Mouse (Mus musculus): Measurements from ENCODE around the gene Pik3cg. TPM values are rescaled to one million over a fixed set of nuclear protein-coding genes. Genes with fewer than 3 reads are reported as not detected.

The Pik3cg gene
- polyA plus RNA-seq (2012; rRNA removed) = 2.2 and 2.7 TPM in 2 replicates

DNA sequence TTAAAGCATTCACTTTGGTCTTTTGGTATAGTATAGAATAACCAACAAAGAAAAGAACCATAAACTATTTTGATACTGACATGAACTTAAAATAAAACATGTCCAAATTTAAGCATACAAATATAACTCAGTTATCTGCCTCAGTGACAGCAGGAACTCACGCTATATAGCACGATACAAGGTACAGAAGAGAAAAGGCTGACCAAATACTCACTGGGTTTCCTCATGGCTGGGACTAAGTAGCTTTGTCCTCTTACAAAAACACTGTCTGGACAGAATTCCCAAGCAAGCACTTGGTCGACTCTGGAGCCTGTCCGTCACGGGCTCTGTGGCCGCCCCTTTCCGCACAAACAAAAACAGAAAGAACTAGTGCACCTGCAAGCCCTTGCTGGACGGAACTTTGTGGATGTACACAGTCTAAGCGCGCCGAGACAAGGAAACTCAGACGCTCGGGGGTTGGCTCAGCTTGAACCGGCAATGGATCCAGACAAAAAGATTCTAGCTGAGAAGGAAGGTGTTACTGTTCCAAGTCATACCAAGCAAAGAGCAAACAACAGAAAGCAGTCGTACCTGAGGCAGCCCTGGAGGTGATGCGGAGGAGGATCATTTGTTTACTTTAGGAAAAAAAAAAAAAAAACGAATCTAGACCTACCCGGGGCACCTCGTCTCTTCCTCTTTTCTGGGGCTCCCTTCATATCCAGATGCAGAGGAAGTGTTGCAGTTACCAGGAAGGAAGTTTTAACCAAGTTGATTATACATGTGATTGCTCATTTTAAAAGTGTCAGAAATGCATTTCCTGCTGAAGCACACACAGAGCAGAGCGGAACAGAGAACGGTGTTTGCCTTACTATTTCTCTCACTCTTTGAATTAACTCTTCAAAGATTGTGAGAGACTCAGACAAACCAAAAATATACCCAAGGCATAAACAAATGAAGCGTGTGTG, at the start of gene Pik3cg:
TSS of gene Pik3cg (minus strand) at position 712 of the 944 bp plus-strand sequence.

Other genes starting within 250 kb of the Pik3cg start
- gene Prkar2b, start 147.4 kb downstream of the Pik3cg start, polyA plus RNA-seq (2012; rRNA removed) = 38.1 and 48.1 TPM in 2 replicates
- gene Ccdc71l, start 170.0 kb upstream of the Pik3cg start, polyA plus RNA-seq (2012; rRNA removed) = 10.0 and 12.6 TPM in 2 replicates

Measured in liver, embryonic 14 days (tissue).